Mouse (Mus musculus): ENCODE measurements around the gene Man1c1. TPM values are rescaled to one million over a fixed set of nuclear protein-coding genes. Genes with fewer than 3 reads are reported as not detected.
A peak's percentile ranks its signal among the peaks of the same experiment; 100 is the strongest.

The Man1c1 gene
- polyA plus RNA-seq, 1 experiment from 2014 or later: 5.3 TPM

DNA sequence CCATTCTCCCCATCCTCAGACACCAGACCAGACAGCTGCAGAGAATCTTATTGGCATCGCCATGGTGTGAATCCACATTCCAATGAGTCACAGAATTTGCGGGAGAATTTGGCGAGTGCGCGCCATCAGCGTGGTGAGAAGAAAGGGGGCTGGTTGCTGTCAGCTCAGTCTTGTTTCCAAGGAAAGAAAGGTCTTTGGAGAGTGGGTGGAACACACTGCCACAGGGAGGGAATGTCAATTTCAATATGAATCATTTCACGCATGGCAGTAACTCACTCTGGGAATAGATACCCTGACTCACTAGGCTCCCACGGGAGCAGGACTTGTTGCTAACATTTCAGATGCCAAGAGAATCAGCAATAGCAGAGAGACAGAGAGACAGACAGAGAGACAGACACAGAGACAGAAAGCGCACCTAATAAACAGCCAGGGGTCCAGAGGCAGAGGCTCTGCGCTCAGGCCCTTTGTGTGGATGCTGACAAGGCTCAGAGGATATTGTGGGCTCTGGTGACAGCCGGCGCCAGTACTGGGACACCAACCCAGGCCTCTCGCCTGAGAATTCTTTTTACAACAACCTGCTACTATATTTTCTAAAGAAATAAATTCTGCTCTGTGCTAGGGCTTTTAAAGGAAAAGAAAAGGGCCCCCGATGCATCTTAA, 72.5 kb downstream of the Man1c1 start:
- no peak for ATAC-seq (ENCODE audit: low FRiP score)
- 43% methylated on average over 14 of the region's 14 CpGs for WGBS
- H3K27ac ChIP-seq (ENCODE audit: low read depth, low read length): peak overlapping the region; percentile 37; the same call in 1 of the 2 replicates
- no peaks in the 10 kb centered on the region for H3K36me3 ChIP-seq (ENCODE audit: control insufficient read depth, insufficient read depth, low read length)
- peak; percentile 46 for DNase-seq (ENCODE audit: low spot score)
- no peaks in the 10 kb centered on the region for H3K9me3 ChIP-seq (ENCODE audit: control insufficient read depth, low read length)
- 0 out of 2 replicates have a peak overlapping the region, but pooled peaks have one; percentile 17 for H3K9ac ChIP-seq (ENCODE audit: low read depth, low read length)
- H3K4me3 ChIP-seq (ENCODE audit: low read depth, low read length): no peak overlapping the region
- H3K27me3 ChIP-seq (ENCODE audit: control insufficient read depth, insufficient read depth, low read length): no peaks in the 10 kb centered on the region
- no peak overlapping the region for H3K4me2 ChIP-seq (replicated peaks; ENCODE audit: low read depth, low read length)
- peaks cover 6% of the 10 kb centered on the region for H3K4me1 ChIP-seq (replicated peaks; ENCODE audit: control insufficient read depth, insufficient read depth, low read length)

DNA sequence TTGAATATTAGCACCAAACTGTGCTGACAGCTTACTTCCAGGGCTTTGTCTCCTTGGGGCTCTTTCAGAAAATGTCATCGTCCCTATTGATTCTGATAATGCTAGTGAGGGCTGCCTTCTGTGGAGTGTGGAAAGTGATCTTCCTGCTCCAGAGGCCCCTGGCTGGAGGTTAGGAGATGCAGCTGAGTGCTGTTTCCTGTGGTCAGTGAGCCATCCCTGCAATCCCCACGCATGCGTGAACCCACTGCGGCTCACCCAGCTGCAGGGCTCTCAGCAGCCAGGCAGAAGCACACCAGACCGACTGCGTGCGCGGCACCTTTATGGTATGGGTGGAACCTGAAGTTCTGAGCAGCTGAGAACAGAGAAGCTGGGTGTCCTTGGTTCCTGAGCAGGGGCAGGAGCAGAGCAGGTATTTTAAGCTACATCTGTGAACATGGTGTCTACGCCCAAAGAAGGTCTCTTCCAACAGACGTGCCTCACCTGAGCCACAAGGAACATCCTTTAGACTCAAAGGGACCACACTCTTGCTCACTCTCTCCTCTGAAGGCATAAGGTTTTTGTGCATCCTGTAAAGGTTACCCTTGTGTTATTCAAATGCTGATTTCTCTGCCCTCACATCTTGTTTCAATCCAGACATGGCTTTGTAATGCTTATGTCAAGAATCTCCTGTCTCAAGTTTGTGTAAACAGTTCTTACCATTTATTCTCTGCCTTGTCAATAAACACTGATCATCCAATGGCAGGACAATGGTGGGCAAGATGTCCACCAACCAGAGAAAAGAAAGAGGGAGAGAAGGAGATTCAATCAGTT, 75.3 kb downstream of the Man1c1 start:
- Histone ChIP-seq H3K4me3 (ENCODE audit: low read depth, low read length) (no peak overlapping the region), H3K36me3 (ENCODE audit: control insufficient read depth, insufficient read depth, low read length) (no peaks in the 10 kb centered on the region), H3K27me3 (ENCODE audit: control insufficient read depth, insufficient read depth, low read length) (no peaks in the 10 kb centered on the region), H3K9ac (ENCODE audit: low read depth, low read length) (no peak overlapping the region), H3K4me2 (replicated peaks; ENCODE audit: low read depth, low read length) (no peak overlapping the region), H3K4me1 (replicated peaks; ENCODE audit: control insufficient read depth, insufficient read depth, low read length) (peaks cover 5% of the 10 kb centered on the region), H3K27ac (ENCODE audit: low read depth, low read length) (no peak overlapping the region), H3K9me3 (ENCODE audit: control insufficient read depth, low read length) (no peaks in the 10 kb centered on the region)
- DNase-seq (ENCODE audit: low spot score): no peak
- ATAC-seq (ENCODE audit: low FRiP score): no peak
- 77% methylated on average over 10 of the region's 10 CpGs for WGBS

DNA sequence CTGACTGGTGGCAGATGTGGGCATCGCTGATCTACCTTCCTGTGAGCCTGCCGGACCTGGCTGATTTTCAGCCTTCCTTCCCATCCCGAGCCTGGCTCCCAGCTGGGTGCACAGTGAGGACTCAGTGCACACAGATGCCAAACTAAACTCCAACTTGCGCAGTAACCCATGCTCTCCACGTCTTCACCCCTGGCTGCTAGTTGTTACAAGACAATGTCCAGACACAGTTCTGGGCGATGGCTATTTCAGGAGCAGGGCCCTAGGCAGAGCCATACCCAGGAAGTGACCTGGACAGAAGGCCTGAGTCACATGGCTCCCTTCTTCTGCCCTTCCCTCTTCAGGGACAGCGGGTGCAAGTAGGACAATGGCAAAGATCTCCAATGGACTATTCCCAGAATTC, 76.0 kb downstream of the Man1c1 start:
- Histone ChIP-seq H3K4me2 (replicated peaks; ENCODE audit: low read depth, low read length) (no peak overlapping the region), H3K9me3 (ENCODE audit: control insufficient read depth, low read length) (no peaks in the 10 kb centered on the region), H3K4me3 (ENCODE audit: low read depth, low read length) (no peak overlapping the region), H3K4me1 (replicated peaks; ENCODE audit: control insufficient read depth, insufficient read depth, low read length) (peaks cover 5% of the 10 kb centered on the region), H3K27me3 (ENCODE audit: control insufficient read depth, insufficient read depth, low read length) (no peaks in the 10 kb centered on the region), H3K9ac (ENCODE audit: low read depth, low read length) (no peak overlapping the region), H3K27ac (ENCODE audit: low read depth, low read length) (no peak overlapping the region), H3K36me3 (ENCODE audit: control insufficient read depth, insufficient read depth, low read length) (no peaks in the 10 kb centered on the region)
- no peak for DNase-seq (ENCODE audit: low spot score)
- no peak for ATAC-seq (ENCODE audit: low FRiP score)
- WGBS: 84% methylated on average over 7 of the region's 7 CpGs

DNA sequence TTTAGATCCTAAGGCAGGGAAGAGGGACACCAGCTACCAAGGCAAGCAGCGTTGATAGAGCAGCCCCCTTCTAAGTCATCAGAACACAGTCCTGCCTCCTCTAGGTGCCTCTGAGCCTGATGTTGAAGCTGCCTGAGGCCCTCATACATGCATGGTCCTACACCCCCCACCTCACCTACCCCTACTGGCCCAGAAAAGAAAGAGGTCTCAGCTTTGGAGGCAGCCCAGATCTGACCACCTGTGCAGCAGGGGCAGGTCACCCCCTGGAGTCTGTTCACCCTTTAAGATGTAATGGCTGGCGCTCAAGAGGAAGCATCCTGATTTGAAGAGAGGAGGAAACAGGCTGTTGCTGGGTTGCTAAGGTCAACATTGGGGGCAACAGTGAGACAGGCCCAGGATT, 77.2 kb downstream of the Man1c1 start:
- ATAC-seq (ENCODE audit: low FRiP score) (no peak), DNase-seq (ENCODE audit: low spot score) (no peak)
- Histone ChIP-seq H3K4me2 (replicated peaks; ENCODE audit: low read depth, low read length) (no peak overlapping the region), H3K27me3 (ENCODE audit: control insufficient read depth, insufficient read depth, low read length) (no peaks in the 10 kb centered on the region), H3K27ac (ENCODE audit: low read depth, low read length) (no peak overlapping the region), H3K4me3 (ENCODE audit: low read depth, low read length) (no peak overlapping the region), H3K9ac (ENCODE audit: low read depth, low read length) (no peak overlapping the region), H3K36me3 (ENCODE audit: control insufficient read depth, insufficient read depth, low read length) (no peaks in the 10 kb centered on the region), H3K4me1 (replicated peaks; ENCODE audit: control insufficient read depth, insufficient read depth, low read length) (no peaks in the 10 kb centered on the region; the same call in none of the 2 replicates), H3K9me3 (ENCODE audit: control insufficient read depth, low read length) (no peaks in the 10 kb centered on the region)
- WGBS: 85% methylated on average over 2 of the region's 2 CpGs

DNA sequence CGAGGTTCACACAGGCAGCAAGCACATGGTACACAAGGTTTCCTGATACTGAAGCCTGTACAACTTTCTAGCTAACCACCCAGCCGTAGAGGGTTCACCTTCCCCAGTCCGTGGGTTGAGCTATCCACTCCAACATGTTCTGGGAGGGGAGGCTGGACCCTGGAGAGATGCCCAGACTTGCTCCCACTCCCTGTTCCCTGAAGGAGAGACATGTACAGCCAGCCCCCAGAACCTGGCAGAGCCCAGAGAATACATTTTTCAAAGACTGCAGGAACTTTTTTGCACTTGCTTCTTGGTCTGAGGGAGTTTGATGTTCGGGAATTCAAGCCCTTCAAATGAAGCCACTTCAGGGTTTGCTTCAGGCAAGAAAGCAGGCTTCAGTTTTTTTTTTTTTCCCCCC, 77.7 kb downstream of the Man1c1 start:
- Histone ChIP-seq H3K27ac (ENCODE audit: low read depth, low read length) (no peak overlapping the region), H3K4me3 (ENCODE audit: low read depth, low read length) (no peak overlapping the region), H3K9ac (ENCODE audit: low read depth, low read length) (no peak overlapping the region), H3K9me3 (ENCODE audit: control insufficient read depth, low read length) (no peaks in the 10 kb centered on the region), H3K27me3 (ENCODE audit: control insufficient read depth, insufficient read depth, low read length) (no peaks in the 10 kb centered on the region), H3K36me3 (ENCODE audit: control insufficient read depth, insufficient read depth, low read length) (no peaks in the 10 kb centered on the region), H3K4me2 (replicated peaks; ENCODE audit: low read depth, low read length) (no peak overlapping the region), H3K4me1 (replicated peaks; ENCODE audit: control insufficient read depth, insufficient read depth, low read length) (no peaks in the 10 kb centered on the region; the same call in 1 of the 2 replicates)
- WGBS: 87% methylated on average over 4 of the region's 4 CpGs
- DNase-seq (ENCODE audit: low spot score): no peak
- ATAC-seq (ENCODE audit: low FRiP score): no peak

DNA sequence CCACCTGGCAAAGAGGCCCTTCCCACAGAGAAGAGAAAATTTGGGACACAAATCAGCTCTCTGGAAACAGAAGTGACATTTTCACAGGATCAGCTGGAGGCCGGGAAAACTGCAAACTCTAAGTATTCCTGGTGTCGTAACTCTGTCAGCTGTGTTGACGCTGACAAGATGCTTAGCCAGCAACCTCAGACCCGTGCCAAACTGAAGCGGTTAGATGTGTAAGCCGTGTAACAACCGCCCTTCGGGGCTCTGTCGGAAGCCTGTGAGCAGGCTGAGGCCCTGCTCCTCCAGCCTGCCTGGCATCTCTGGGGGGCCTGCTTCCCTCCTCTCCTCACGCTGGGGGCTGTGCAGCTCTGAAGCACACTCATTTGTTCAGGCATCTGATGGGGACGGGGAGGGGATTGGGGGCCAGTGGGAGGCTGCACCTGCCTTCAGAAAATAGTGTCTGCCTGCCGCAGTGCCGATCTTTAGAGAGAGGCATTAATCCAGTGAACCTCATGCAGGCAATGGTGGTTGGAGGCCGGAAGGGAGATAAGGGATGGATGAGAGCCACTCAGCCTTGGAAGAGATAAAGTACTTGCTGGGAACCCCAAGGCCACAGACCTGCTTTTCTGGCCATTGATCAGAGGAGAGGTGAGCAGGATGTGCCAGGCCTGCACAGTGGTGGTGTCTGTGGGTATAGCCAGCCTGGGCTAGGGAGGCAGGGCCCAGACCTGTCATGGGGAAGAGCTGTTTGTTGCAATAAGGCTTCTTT, 79.8 kb downstream of the Man1c1 start:
- H3K4me3 ChIP-seq (ENCODE audit: low read depth, low read length): no peak overlapping the region
- no peaks in the 10 kb centered on the region for H3K36me3 ChIP-seq (ENCODE audit: control insufficient read depth, insufficient read depth, low read length)
- ATAC-seq (ENCODE audit: low FRiP score) (no peak), DNase-seq (ENCODE audit: low spot score) (no peak)
- H3K4me1 ChIP-seq (replicated peaks; ENCODE audit: control insufficient read depth, insufficient read depth, low read length): peaks cover 3% of the 10 kb centered on the region; the same call in 1 of the 2 replicates
- no peak overlapping the region for H3K27ac ChIP-seq (ENCODE audit: low read depth, low read length)
- H3K9me3 ChIP-seq (ENCODE audit: control insufficient read depth, low read length): no peaks in the 10 kb centered on the region
- H3K27me3 ChIP-seq (ENCODE audit: control insufficient read depth, insufficient read depth, low read length): no peaks in the 10 kb centered on the region
- H3K9ac ChIP-seq (ENCODE audit: low read depth, low read length): no peak overlapping the region
- 63% methylated on average over 14 of the region's 14 CpGs for WGBS
- no peak overlapping the region for H3K4me2 ChIP-seq (replicated peaks; ENCODE audit: low read depth, low read length)

DNA sequence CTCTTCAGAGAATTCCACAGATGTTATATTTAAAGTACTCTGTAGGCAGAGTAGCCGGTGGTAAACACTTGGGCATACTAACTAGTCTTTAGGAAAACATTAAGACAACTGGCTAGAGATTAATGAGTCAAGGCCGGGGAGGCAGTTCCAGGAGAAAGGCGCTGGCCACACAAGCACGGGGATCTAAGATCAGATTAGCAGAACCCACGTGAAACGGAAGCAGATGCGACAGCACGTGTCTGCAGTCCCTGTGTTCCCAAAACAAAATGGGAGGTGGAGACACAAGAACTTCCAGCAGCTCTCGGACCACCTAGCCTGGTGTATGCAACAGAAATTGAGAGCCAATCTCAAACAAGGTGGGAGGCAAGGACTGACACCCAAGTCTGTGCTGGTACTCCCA, 82.4 kb downstream of the Man1c1 start:
- Histone ChIP-seq H3K9me3 (ENCODE audit: control insufficient read depth, low read length) (no peaks in the 10 kb centered on the region; the same call in 1 of the 2 replicates), H3K9ac (ENCODE audit: low read depth, low read length) (no peak overlapping the region), H3K36me3 (ENCODE audit: control insufficient read depth, insufficient read depth, low read length) (no peaks in the 10 kb centered on the region), H3K27me3 (ENCODE audit: control insufficient read depth, insufficient read depth, low read length) (no peaks in the 10 kb centered on the region), H3K4me2 (replicated peaks; ENCODE audit: low read depth, low read length) (no peak overlapping the region), H3K4me3 (ENCODE audit: low read depth, low read length) (no peak overlapping the region), H3K4me1 (replicated peaks; ENCODE audit: control insufficient read depth, insufficient read depth, low read length) (peaks cover 3% of the 10 kb centered on the region; the same call in 1 of the 2 replicates), H3K27ac (ENCODE audit: low read depth, low read length) (no peak overlapping the region)
- no peak for ATAC-seq (ENCODE audit: low FRiP score)
- no peak for DNase-seq (ENCODE audit: low spot score)
- WGBS: 86% methylated on average over 9 of the region's 9 CpGs

DNA sequence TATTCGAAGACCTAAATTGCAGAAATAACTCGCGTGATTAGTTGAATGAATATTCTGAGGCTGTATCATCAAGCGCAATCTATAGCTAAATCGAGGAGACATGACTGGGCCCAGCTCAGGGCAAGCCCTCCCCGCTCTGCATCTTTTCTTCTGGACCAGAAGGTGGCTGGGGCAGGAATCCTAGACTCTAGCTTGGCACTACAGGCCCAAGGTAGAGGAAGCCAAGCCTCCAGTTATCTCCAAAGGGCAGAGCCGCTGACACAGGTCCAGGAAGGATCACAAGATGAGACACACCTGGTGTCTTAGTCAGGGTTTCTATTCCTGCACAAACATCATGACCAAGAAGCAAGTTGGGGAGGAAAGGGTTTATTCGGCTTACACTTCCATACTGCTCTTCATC, 83.8 kb downstream of the Man1c1 start:
- WGBS: 85% methylated on average over 7 of the region's 8 CpGs
- ATAC-seq (ENCODE audit: low FRiP score) (no peak), DNase-seq (ENCODE audit: low spot score) (no peak)
- Histone ChIP-seq H3K27ac (ENCODE audit: low read depth, low read length) (no peak overlapping the region), H3K4me3 (ENCODE audit: low read depth, low read length) (no peak overlapping the region), H3K4me1 (replicated peaks; ENCODE audit: control insufficient read depth, insufficient read depth, low read length) (peaks cover 3% of the 10 kb centered on the region), H3K9me3 (ENCODE audit: control insufficient read depth, low read length) (no peaks in the 10 kb centered on the region; the same call in 1 of the 2 replicates), H3K9ac (ENCODE audit: low read depth, low read length) (no peak overlapping the region), H3K36me3 (ENCODE audit: control insufficient read depth, insufficient read depth, low read length) (no peaks in the 10 kb centered on the region), H3K4me2 (replicated peaks; ENCODE audit: low read depth, low read length) (no peak overlapping the region), H3K27me3 (ENCODE audit: control insufficient read depth, insufficient read depth, low read length) (0 out of 2 replicates have a peak, but pooled peaks cover 2% of the 10 kb centered on the region)
